Mouse (Mus musculus) E14TG2a.4 (cell line): ENCODE data around the gene Fbn1.

ENCODE experiments used
- CTCF ChIP-seq: conservative IDR thresholded peaks from 2 replicates; pipeline ENCODE4 v1.5.1; 2014; ENCODE audit warnings: low read length
- POU5F1 ChIP-seq: IDR thresholded peaks from 2 replicates; pipeline ENCODE4 v1.6.1; 2014; ENCODE audit warnings: low read length, borderline replicate concordance

DNA sequence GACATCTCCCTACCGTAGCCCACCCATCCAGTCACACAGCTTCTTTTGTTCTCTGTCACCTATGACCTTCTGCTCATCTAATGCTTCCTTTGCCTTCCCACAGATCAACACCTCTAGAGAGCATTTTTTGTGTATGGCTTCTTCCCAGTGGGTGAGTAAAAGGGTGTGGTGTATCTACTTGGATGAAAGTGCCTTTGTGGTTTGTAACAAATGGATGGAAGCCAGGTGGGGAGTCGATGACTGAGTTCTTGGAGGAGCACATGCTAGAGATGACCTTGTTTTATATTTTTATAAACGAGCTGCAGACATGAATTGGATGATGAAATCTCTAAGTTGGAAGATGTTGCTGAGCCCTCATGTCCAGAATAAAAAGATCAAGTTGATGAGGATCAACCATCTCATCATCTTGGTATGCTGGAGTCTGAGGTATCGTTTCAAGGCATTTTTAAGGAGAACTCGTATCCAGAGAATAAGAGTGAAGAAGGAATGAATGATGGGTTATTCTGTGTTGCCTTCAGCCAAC is 213.8 kb downstream of the Fbn1 start:
- no peak for TF ChIP-seq CTCF
- TF ChIP-seq POU5F1 = no peak
